Mouse (Mus musculus) midbrain, embryonic 16.5 days (tissue): ENCODE measurements around the gene Cdiptos. TPM values are rescaled to one million over a fixed set of nuclear protein-coding genes. Genes with fewer than 3 reads are reported as not detected.

Experiments
- ATAC-seq: fragments of 200-750 bp; cut with Nextera tagmentation; 2 replicates; pipeline ENCODE4 v1.8.0; 2017; ENCODE audit warnings: moderate TSS enrichment
- H3K27ac ChIP-seq: fragments of 300-500 bp; sonication (generic); 2 replicates; pipeline ENCODE4 v1.5.1; 2014; ENCODE audit warnings: mild to moderate bottlenecking, low read length, mixed read lengths
- H3K27me3 ChIP-seq: fragments of 300-500 bp; sonication (generic); 2 replicates; pipeline ENCODE4 v1.6.1; 2014; ENCODE audit warnings: low read depth, low read length, mixed read lengths; ENCODE audit not compliant: control insufficient read depth, insufficient read depth
- H3K36me3 ChIP-seq: fragments of 300-500 bp; sonication (generic); 2 replicates; pipeline ENCODE4 v1.6.1; 2014; ENCODE audit warnings: mild to moderate bottlenecking, low read length, moderate library complexity, mixed read lengths; ENCODE audit not compliant: control insufficient read depth, insufficient read depth
- H3K4me1 ChIP-seq: fragments of 300-500 bp; sonication (generic); 2 replicates; pipeline ENCODE4 v1.6.1; 2014; ENCODE audit warnings: mild to moderate bottlenecking, low read length, mixed read lengths; ENCODE audit not compliant: control insufficient read depth, insufficient read depth
- H3K4me2 ChIP-seq: fragments of 300-500 bp; sonication (generic); 2 replicates; pipeline ENCODE4 v1.6.1; 2014; ENCODE audit warnings: mild to moderate bottlenecking, low read length, mixed read lengths
- H3K4me3 ChIP-seq: fragments of 300-500 bp; sonication (generic); 2 replicates; pipeline ENCODE4 v1.5.1; 2014; ENCODE audit warnings: low read depth, mild to moderate bottlenecking, low read length, moderate library complexity, mixed read lengths
- H3K9ac ChIP-seq: fragments of 300-500 bp; sonication (generic); 2 replicates; pipeline ENCODE4 v1.6.1; 2014; ENCODE audit warnings: low read depth, low read length, mixed read lengths
- H3K9me3 ChIP-seq: fragments of 300-500 bp; sonication (generic); replicated peaks from 2 replicates; pipeline ENCODE4 v1.6.1; 2014; ENCODE audit warnings: mild to moderate bottlenecking, low read length, mixed read lengths; ENCODE audit not compliant: control insufficient read depth, poor library complexity, severe bottlenecking
- WGBS: fragments of 180-500 bp; shearing (Covaris S2); extraction: QIAGEN DNeasy Blood & Tissue Kit; methylation state at CpG from one replicate; pipeline ENCODE4 v1.1.7; 2014; 5-methylcytosine and 5-hydroxymethylcytosine counted together
- polyA plus RNA-seq: library from polyadenylated mRNA; unstranded; fragments of >200 nt; fragmentation: Nextera tagmentation; extraction: Ambion mirVana; gene quantifications from 2 replicates; pipeline ENCODE4 v1.2.1, GENCODE M21; 2015

The Cdiptos gene
- polyA plus RNA-seq, 1 experiment from 2014 or later, result 0.69 TPM

GRCm38 (mm10) chr7:126950647-126951615, 25.0 kb downstream of the Cdiptos start:
- ATAC-seq, result peak; percentile 5
- peaks cover 43% of the 10 kb centered on the region for H3K4me1 ChIP-seq

GRCm38 (mm10) chr7:126949793-126950646, 25.9 kb downstream of the Cdiptos start, which contains the start of gene Sez6l2:
Gene Sez6l2 (plus strand): TSS chr7:126950563.
- ATAC-seq, result peak; percentile 93
- peaks cover 43% of the 10 kb centered on the region for H3K4me1 ChIP-seq

More at GRCm38 (mm10) chr7:126950647-126951615, 25.0 kb downstream of the Cdiptos start:
- H3K36me3 ChIP-seq, result peaks cover 3% of the 10 kb centered on the region; the same call in 1 of the 2 replicates
- peak overlapping the region; percentile 78 for H3K4me2 ChIP-seq
- no peaks in the 10 kb centered on the region for H3K9me3 ChIP-seq
- H3K27ac ChIP-seq, result peak overlapping the region; percentile 93
- peak overlapping the region; percentile 56 for H3K4me3 ChIP-seq
- peak overlapping the region; percentile 71 for H3K9ac ChIP-seq
- WGBS, result 4% methylated on average over 26 of the region's 26 CpGs
- H3K27me3 ChIP-seq, result no peaks in the 10 kb centered on the region

GRCm38 (mm10) chr7:126949403-126949792, 26.5 kb downstream of the Cdiptos start, which contains the start of gene Asphd1:
Gene Asphd1 (minus strand): TSS chr7:126949582.
- peak within 1 kb of the TSS; percentile 93 for H3K27ac ChIP-seq
- H3K36me3 ChIP-seq, result peaks cover 10% of the 10 kb centered on the region
- peak within 1 kb of the TSS; percentile 71 for H3K9ac ChIP-seq
- no peaks in the 10 kb centered on the region for H3K27me3 ChIP-seq
- ATAC-seq, result peak; percentile 74
- H3K4me1 ChIP-seq, result peaks cover 43% of the 10 kb centered on the region
- WGBS, result under 1% methylated on average over 21 of the region's 21 CpGs
- H3K4me2 ChIP-seq, result peak within 1 kb of the TSS; percentile 78
- H3K4me3 ChIP-seq, result peak within 1 kb of the TSS; percentile 56
- H3K9me3 ChIP-seq, result no peaks in the 10 kb centered on the region

More at GRCm38 (mm10) chr7:126949793-126950646, 25.9 kb downstream of the Cdiptos start, which contains the start of gene Sez6l2:
- H3K27ac ChIP-seq, result peak within 1 kb of the TSS; percentile 93
- H3K4me3 ChIP-seq, result peak within 1 kb of the TSS; percentile 56
- H3K9ac ChIP-seq, result peak within 1 kb of the TSS; percentile 71
- H3K36me3 ChIP-seq, result peaks cover 8% of the 10 kb centered on the region
- no peaks in the 10 kb centered on the region for H3K9me3 ChIP-seq
- H3K27me3 ChIP-seq, result no peaks in the 10 kb centered on the region
- under 1% methylated on average over 42 of the region's 42 CpGs for WGBS
- peak within 1 kb of the TSS; percentile 78 for H3K4me2 ChIP-seq

GRCm38 (mm10) chr7:126948626-126949025, 27.3 kb downstream of the Cdiptos start:
- H3K4me3 ChIP-seq, result peak overlapping the region; percentile 56
- peak overlapping the region; percentile 93 for H3K27ac ChIP-seq
- ATAC-seq, result no peak
- no peaks in the 10 kb centered on the region for H3K9me3 ChIP-seq
- no peaks in the 10 kb centered on the region for H3K27me3 ChIP-seq
- peaks cover 10% of the 10 kb centered on the region for H3K36me3 ChIP-seq
- WGBS, result 69% methylated on average over 10 of the region's 10 CpGs
- peaks cover 43% of the 10 kb centered on the region for H3K4me1 ChIP-seq
- H3K9ac ChIP-seq, result peak overlapping the region; percentile 71
- peak overlapping the region; percentile 78 for H3K4me2 ChIP-seq

GRCm38 (mm10) chr7:126946530-126946929, 29.4 kb downstream of the Cdiptos start:
- Histone ChIP-seq H3K9me3 (no peaks in the 10 kb centered on the region), H3K4me3 (no peak overlapping the region), H3K9ac (no peak overlapping the region), H3K4me2 (no peak overlapping the region), H3K4me1 (peaks cover 23% of the 10 kb centered on the region), H3K27ac (no peak overlapping the region), H3K27me3 (no peaks in the 10 kb centered on the region), H3K36me3 (peaks cover 19% of the 10 kb centered on the region)
- no peak for ATAC-seq
- WGBS, result 41% methylated on average over 3 of the region's 3 CpGs

DNA sequence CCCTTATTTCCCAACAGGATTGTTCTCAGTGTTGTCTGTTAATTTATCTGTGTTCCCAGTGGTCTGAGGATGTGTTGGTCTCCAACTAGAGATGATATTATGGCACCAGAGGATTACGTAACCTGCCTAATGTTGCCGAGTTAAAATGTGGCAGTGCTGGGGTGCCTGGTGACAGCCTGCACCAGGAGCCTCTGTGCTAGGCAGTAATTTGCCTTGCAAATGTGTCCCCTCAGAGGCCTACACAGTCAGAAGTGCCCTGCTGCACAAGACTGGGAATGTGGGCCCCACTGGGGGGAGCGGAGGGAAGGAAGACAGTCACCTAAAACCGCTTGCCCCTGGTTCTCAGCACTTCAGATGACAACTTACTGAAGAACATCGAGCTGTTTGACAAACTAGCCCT, 34.1 kb downstream of the Cdiptos start:
- no peaks in the 10 kb centered on the region for H3K27me3 ChIP-seq
- H3K9me3 ChIP-seq, result no peaks in the 10 kb centered on the region
- H3K4me2 ChIP-seq, result no peak overlapping the region
- H3K36me3 ChIP-seq, result peaks cover 29% of the 10 kb centered on the region
- no peak overlapping the region for H3K27ac ChIP-seq
- no peak overlapping the region for H3K9ac ChIP-seq
- no peak overlapping the region for H3K4me3 ChIP-seq
- no peak for ATAC-seq
- no peaks in the 10 kb centered on the region; the same call in 1 of the 2 replicates for H3K4me1 ChIP-seq
- 50% methylated on average over 5 of the region's 5 CpGs for WGBS

DNA sequence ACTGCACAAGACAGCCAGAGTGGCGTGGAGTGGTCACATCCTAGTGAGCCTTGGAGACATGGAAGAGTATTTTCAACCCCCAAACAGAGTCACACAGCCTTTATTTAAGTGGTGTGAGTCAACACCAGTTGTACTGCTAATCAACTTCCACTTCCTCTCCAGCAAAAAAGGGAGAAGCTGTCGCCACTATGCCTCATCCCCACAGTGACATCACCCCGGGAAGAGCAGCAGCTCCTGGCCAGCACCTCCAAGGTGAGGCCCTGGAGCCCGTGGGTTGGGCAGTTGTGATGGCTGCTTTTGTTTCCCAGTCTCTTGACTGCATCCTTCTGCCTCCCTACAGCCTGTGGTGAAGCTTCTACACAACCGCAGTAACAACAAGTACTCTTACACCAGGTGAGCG, 34.7 kb downstream of the Cdiptos start:
- WGBS, result 54% methylated on average over 6 of the region's 6 CpGs
- ATAC-seq, result no peak
- Histone ChIP-seq H3K9ac (no peak overlapping the region), H3K4me3 (no peak overlapping the region), H3K4me2 (no peak overlapping the region), H3K36me3 (peaks cover 34% of the 10 kb centered on the region), H3K9me3 (no peaks in the 10 kb centered on the region), H3K4me1 (no peaks in the 10 kb centered on the region), H3K27ac (no peak overlapping the region), H3K27me3 (no peaks in the 10 kb centered on the region)

GRCm38 (mm10) chr7:126932652-126933051, 43.2 kb downstream of the Cdiptos start:
- no peak for ATAC-seq
- peaks cover 21% of the 10 kb centered on the region for H3K36me3 ChIP-seq
- WGBS, result 90% methylated on average over 2 of the region's 2 CpGs
- H3K4me2 ChIP-seq, result no peak overlapping the region
- H3K9me3 ChIP-seq, result no peaks in the 10 kb centered on the region
- H3K4me3 ChIP-seq, result no peak overlapping the region
- H3K4me1 ChIP-seq, result peaks cover 11% of the 10 kb centered on the region
- H3K27me3 ChIP-seq, result no peaks in the 10 kb centered on the region
- H3K27ac ChIP-seq, result no peak overlapping the region
- no peak overlapping the region for H3K9ac ChIP-seq
